Mouse (Mus musculus) frontal cortex, postnatal 36 days (tissue): ENCODE measurements around the gene Acvr1b.

Source experiments
- DNase-seq, 2 experiments: peaks; one replicate each; pipeline ENCODE4 v3.0.0; 2022; ENCODE audit warnings: low spot score in 2 of 2

Gene Acvr1b

DNA sequence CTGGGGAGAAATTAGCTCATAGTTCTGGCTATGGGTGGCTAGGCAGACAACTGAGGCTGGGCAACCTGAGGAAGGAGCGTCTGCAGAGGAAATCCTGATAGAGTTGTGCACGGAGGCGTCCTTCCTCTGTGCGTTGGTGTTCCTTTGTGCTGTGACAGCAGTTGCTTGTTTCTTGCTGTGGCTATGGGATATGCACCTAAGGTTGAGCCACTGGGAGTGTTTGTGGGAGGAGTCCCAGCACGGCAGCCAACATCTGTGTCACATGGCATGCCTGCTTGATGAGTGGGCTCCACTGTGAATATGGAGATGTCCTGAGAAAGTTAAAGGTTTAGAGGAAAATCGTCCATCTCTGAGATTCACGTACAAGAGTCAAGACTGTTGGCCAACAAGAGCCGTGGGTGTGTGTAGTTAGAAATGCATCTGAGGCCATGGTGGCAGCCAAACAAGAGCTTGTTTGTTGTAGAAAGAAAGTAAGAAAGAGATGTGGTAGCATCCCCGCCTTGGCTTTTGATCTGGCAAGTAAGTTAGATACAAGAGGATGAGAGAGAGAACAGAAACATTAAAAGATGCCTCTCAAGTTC, 76.4 kb downstream of the Acvr1b start:
- no peak for DNase-seq

DNA sequence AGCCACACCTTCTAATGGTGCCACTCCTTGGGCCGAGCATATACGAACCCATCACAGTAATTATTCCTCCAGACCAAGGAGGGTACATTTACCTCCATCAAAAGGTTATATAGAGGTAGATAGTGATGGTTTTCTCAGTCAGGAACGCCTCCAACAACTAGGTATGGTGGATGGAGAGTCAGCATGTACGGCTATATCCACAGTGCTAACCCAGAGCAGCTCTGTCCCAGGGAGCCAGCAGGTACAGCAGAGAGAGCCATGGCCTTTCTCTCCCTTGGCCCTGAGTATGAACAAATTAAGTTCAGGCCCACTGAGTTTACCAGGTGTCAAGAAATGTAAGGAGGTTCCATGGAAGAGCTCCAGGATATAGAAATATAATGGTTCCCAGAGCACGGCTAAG, 78.1 kb downstream of the Acvr1b start:
- no peak for DNase-seq

DNA sequence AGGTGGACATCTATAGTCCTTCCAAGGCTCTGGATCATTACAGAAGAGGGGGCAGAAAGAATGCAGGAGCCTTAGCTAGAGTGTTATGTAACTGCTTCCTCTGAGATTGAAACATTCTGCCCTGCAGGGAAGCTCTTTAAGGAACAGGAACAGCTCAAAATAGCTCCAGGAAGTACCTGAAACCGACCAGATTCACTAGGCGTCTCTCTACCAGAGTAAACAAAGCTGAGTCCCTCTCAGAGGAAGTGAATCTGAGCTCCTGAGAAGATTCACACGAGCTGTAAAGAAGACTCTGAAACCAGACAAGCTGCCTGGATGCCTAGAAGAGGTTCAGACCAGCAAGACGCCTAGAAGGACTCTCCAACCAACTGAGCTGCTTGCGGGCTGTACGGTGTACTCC, 78.7 kb downstream of the Acvr1b start:
- DNase-seq, result no peak

DNA sequence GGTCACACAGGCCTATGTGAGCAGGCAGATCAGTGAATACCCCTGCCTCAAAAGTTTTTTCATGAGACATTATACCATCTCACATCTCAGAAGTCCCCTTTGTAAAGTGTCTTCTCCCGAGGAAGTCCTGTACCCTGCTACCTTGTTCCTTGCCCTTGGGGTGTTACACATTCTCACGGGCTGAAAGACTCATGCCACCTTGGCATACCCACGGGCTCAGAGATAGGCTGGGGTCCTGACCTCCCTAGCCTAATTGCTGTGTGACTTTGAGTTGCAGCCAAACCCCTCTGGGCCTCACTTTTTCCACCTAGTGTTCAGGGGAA, 79.7 kb downstream of the Acvr1b start:
- DNase-seq, result no peak

DNA sequence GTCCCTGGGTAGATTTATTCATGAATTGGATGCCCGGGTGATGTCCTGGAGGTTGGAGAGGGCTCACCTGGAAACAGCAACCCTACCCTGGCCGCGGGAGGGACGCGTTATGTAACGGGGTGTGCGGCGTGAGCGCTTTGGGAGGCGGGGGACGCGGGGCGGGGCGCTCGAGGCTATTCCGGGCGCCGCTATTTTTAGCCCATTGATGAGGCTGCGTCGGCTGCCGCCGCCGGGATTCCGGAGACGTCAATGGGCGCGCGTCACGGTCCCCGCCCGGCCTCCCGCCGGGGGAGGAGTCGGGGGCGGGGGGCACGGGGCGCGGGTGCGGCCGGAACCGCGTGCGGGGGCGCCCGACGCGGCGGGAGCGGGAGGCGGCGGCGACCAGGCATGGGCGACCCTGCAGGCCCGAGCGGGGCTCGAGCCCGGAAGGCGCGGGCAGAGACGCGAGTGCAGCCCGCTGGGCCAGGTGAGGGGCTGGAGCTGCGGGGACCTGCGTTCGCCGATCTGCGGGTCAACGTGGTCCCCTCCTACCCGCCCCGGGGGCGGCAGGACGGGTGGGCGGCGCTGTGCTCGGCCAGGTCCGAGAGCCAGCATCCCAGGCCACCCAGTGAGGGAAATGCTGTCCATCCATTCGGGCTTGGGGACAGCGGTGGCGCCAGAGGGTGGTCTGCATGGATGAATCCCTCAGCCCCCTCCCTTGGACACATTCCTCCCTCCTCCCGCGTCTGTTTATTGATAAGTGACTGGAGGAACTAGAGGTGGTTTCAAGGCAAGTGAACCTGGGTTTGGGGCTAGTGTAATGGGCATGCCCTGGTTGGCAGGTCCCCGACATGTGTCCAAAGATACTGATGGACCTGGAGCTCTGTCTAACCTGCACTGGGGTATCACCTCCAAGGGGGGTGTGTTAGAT, 80.3 kb downstream of the Acvr1b start, which contains the start of gene Nr4a1:
Nr4a1 (plus strand) TSS at position 384 of the 910 bp plus-strand sequence.
- DNase-seq, result peak; percentile 80 to 90

DNA sequence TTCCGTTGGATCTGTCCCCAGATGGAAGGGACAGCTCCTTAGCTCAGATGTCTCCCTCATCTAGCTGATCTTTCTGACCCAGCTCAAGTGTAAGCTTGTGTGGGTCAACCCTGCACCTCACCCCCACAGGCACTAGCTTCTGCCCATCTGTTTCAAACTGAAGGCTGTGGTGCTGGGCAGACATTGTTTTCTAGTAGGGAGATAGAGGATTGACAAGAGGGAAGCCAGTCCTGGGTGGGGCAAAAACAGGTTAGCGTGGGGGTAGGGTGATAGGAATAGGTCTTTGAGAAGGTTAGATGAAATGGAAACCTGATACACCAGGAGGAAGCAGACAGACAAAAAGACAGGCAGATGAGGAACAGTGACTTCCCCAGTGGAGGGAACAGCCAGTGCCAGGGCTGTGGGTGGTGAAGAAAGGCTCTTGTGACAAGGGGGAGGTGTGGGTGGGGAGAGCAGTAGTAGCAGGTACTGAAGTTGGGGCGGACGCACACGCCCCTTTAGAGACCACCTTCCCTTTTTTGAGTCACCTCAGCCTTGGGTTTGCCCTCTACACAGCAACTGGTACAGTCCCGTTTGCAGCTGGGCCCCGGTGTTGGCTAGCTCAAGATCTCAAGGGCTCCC, 82.1 kb downstream of the Acvr1b start:
- no peak for DNase-seq

DNA sequence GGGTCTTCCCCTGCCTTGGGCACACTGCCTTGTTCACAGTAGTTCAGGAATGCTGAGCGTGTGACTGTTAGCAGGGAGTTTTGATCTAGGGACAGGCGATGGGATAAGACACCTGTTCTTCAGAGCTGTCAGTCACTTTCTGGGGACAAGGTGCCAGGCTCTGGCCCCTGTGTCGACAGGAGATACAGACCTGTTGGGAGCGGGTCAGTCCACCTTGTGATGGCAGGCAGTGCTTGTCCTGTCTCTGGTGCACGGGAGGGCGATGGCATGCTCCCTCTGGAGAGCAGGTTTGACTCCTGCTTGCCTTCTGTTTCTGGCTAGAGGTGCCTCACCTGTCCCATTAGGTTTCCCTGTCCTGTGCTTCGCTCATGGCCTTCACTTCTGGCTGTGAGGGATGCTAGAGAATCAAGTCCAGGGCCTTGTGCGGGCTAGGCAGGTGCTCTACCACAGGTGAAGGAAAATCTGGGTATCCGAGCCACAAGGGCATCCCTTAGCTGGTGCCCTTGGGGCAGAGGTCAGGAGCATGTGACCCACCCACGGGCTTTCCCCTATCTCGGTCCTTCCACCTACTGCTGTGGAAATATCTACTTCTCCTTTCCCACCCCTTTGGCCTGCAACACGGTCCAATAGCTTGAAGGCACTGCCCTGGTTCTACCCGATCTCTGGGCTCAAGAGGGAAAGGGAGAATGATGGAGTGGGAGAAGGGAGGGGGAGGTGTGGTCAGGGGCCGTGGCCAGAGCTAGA, 82.8 kb downstream of the Acvr1b start:
- DNase-seq, result no peak

DNA sequence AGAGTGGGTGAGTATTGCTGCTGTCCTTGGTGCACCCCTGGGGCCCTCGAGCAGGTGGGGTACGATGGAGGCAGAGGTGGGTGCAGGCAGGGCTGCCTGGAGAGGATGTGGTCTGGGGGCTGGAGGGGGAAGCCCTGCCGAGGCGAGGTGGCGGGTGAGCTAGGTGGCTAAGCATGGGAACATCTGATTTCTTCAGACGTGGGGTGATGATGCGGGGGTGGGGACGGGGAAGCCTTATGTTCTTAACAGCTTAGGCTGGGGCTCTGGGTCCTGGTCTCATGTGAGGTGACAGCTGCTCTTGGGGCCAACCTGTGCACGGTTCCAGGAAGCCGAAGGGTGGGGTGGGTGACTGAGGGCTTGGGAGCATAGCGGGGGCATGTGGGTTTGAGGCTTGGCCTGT, 84.6 kb downstream of the Acvr1b start:
- DNase-seq, result no peak

DNA sequence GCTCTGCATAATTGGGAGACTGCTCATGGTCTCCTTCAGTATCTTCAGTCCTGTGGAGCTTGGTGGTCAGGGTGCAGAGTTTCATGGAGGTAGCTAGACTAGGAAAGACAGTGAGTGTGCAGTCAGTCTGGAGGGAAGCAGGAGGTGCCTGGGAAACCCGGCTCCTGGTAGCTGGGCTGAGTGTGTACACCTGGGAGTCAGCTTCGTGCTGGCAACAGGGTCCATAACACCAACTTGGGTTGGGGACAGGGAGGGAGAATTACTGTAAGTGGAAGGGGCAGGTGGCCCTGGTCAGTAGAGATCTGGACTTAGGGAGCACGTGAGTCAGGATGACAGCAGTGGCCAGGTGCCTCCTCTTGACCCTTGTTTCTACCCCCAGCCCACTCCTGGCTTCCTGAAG, 86.1 kb downstream of the Acvr1b start:
- no peak for DNase-seq

DNA sequence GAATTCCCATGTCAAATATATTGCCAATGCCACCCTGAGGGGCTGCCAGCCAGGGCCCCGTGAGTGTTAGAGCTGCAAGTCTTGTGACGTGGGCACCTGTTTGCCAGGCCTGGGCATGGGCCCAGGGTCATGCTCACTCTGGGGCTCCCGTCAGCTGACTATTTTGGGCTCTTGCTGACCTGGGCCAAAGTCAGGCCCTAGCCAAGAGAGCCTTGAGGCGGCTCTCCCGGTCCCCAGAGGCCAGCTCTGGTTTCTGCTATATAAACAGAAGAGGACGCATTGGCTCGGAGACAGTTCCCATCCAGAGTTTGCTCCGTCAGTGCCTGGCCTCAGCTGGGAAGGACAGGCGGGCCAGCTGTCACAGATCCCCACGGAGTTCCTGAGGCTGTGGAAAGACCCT, 86.5 kb downstream of the Acvr1b start:
- DNase-seq, result no peak

DNA sequence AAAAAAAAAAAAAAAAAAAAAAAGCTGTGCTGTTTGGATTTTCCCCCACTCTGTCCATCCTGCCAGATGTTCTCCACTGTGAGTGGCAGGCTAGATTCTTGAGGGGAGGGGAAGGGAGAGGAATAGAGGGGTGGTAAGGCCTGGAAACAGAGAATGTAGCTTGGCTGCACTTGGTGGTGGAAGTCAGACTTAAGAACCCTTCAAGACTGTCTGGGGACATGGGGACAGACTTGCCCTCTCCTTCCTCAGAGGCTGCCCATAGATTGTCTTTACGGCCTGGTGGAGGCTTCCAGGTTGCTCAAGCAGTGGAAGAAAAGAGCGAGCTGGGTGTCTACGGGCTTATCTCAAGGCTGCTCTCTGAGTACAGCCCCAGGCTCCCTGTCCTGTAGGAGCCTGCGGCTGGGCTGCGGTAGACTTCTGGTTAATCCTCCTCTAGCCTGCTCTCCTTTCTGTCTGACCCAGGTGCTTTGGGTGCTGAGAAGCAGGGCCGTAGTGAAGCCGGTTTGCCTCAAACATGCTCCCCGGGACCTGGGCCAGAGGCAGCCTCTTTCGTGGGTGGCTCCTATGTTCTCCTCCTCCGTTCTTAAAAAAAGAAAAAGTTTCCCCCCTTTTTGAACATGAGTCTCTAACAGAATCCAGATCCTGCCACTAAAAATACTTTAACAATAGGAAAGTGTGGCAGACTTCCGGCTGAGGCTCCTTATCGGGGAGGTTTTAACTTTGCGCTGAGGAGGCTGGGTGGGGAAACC, 87.2 kb downstream of the Acvr1b start:
- DNase-seq, result no peak

DNA sequence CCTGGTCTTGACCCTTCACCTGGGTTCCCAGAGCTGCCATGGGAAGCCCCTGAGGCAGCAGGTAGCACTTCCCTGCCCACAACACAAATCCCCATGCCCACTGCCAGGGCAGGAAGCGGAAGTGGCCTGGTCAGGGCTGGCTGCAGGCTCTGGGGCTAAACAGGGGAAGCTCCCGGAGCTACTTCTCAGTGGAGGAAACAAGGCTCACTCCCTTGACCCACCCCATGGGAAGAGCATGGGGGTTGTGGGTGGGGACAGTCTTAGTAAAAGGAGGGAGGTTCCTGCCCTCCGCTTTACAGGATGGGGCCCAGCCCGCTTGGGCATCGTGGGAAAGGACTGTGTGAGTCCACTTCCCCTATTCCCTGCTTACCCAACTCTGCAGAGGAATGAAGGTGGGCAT, 88.6 kb downstream of the Acvr1b start:
- DNase-seq, result no peak
